Mouse (Mus musculus) megakaryocyte, embryonic 14.5 days (primary cell): ENCODE measurements around the gene Rassf8. TPM values are rescaled to one million over a fixed set of nuclear protein-coding genes. Genes with fewer than 3 reads are reported as not detected.
A peak's percentile ranks its signal among the peaks of the same experiment; 100 is the strongest.

Source experiments
- H3K27me3 ChIP-seq: replicated peaks from 2 replicates; pipeline ENCODE3; 2012; ENCODE audit warnings: inconsistent platforms
- H3K36me3 ChIP-seq: replicated peaks from 2 replicates; pipeline ENCODE3; 2012; ENCODE audit warnings: low read length, inconsistent platforms, mixed read lengths
- H3K4me1 ChIP-seq: 2 replicates; pipeline ENCODE4 v1.6.1; 2012; ENCODE audit warnings: inconsistent platforms
- H3K4me3 ChIP-seq: replicated peaks from 2 replicates; pipeline ENCODE3; 2012; ENCODE audit warnings: moderate library complexity, mild to moderate bottlenecking, inconsistent platforms
- H3K9me3 ChIP-seq: 2 replicates; pipeline ENCODE4 v1.6.1; 2012; ENCODE audit warnings: inconsistent platforms
- FLI1 ChIP-seq: IDR thresholded peaks from 2 replicates; pipeline ENCODE4 v1.6.1; 2012; ENCODE audit warnings: low read length, inconsistent platforms, mixed read lengths
- GATA1 ChIP-seq: IDR thresholded peaks from 3 replicates; pipeline ENCODE4 v1.6.1; 2012; ENCODE audit warnings: mixed read lengths, low read length, inconsistent platforms, borderline replicate concordance
- polyA plus RNA-seq: library from polyadenylated mRNA; stranded (reverse); fragments of >175 nt; gene quantifications from 2 replicates; pipeline ENCODE4 v1.2.3, GENCODE M21; 2012; ENCODE audit warnings: low replicate concordance; ENCODE audit not compliant: insufficient read depth

Gene Rassf8
- polyA plus RNA-seq, 1 experiment, result 0.77 TPM

- peak overlapping the region; percentile 97 for H3K4me3 ChIP-seq
- TF ChIP-seq FLI1 (no peak), GATA1 (no peak)
- H3K9me3 ChIP-seq, result 0 out of 2 replicates have a peak, but pooled peaks cover 6% of the 10 kb centered on the region
- peaks cover 91% of the 10 kb centered on the region for H3K4me1 ChIP-seq
- peaks cover 58% of the 10 kb centered on the region for H3K27me3 ChIP-seq
- H3K36me3 ChIP-seq, result peaks cover 7% of the 10 kb centered on the region
These were observed 116.8 kb downstream of the Rassf8 start for GRCm38 (mm10) chr6:145863065-145863971.

- Histone ChIP-seq H3K36me3 (peaks cover 3% of the 10 kb centered on the region), H3K4me3 (peak overlapping the region; percentile 97), H3K9me3 (0 out of 2 replicates have a peak, but pooled peaks cover 8% of the 10 kb centered on the region), H3K27me3 (peaks cover 66% of the 10 kb centered on the region), H3K4me1 (peaks cover 84% of the 10 kb centered on the region)
- TF ChIP-seq GATA1, result no peak
- TF ChIP-seq FLI1, result no peak
These were observed 117.6 kb downstream of the Rassf8 start for GRCm38 (mm10) chr6:145864171-145864570.

GRCm38 (mm10) chr6:145865289-145865885 is 118.8 kb downstream of the Rassf8 start, which contains the start of gene Bhlhe41:
Bhlhe41 (minus strand) TSS chr6:145865558.
- Histone ChIP-seq H3K36me3 (no peaks in the 10 kb centered on the region), H3K4me3 (peak within 1 kb of the TSS; percentile 97), H3K4me1 (peaks cover 72% of the 10 kb centered on the region), H3K9me3 (0 out of 2 replicates have a peak, but pooled peaks cover 9% of the 10 kb centered on the region), H3K27me3 (peaks cover 76% of the 10 kb centered on the region)
- TF ChIP-seq GATA1, result no peak
- TF ChIP-seq FLI1, result no peak

- 0 out of 2 replicates have a peak, but pooled peaks cover 9% of the 10 kb centered on the region for H3K9me3 ChIP-seq
- peaks cover 82% of the 10 kb centered on the region for H3K27me3 ChIP-seq
These were observed 119.6 kb downstream of the Rassf8 start for GRCm38 (mm10) chr6:145865886-145866851.

GRCm38 (mm10) chr6:145867111-145867510 is 120.6 kb downstream of the Rassf8 start:
- Histone ChIP-seq H3K4me3 (no peak overlapping the region), H3K9me3 (0 out of 2 replicates have a peak, but pooled peaks cover 9% of the 10 kb centered on the region), H3K4me1 (peaks cover 59% of the 10 kb centered on the region), H3K27me3 (peaks cover 90% of the 10 kb centered on the region), H3K36me3 (no peaks in the 10 kb centered on the region)
- TF ChIP-seq GATA1 (no peak), FLI1 (no peak)

More at GRCm38 (mm10) chr6:145865886-145866851, 119.6 kb downstream of the Rassf8 start:
- TF ChIP-seq GATA1, result no peak
- no peak for TF ChIP-seq FLI1
- Histone ChIP-seq H3K4me1 (peaks cover 64% of the 10 kb centered on the region), H3K4me3 (peak overlapping the region; percentile 97), H3K36me3 (no peaks in the 10 kb centered on the region)

Other genes starting within 250 kb of the Rassf8 start
- gene Lmntd1, start 132.4 kb upstream of the Rassf8 start, polyA plus RNA-seq, result not detected in 2 replicates
- not detected in 2 replicates for gene Tuba3b, start 131.0 kb upstream of the Rassf8 start, polyA plus RNA-seq
- gene Bhlhe41, start 118.8 kb downstream of the Rassf8 start, polyA plus RNA-seq, result 4.1 and 8.5 TPM in 2 replicates
- gene Sspn, start 184.9 kb downstream of the Rassf8 start, polyA plus RNA-seq, result not detected in 2 replicates